Comparison of ENCODE assay signal across 19 mouse cellular contexts in genomic region chr12:24789659-24790058, GRCm38 (mm10). TPM values are rescaled to one million over a fixed set of nuclear protein-coding genes. Genes with fewer than 3 reads are reported as not detected.
"Had no signal": no experiment of that assay in that cellular context is flagged by ENCODE, and none has a peak within 500 bp of the region (broad histone marks: within the 10 kb centered on the region; RNA-seq: fewer than 3 reads in every experiment).

No protein-coding gene starts in this region.

- H3K4me3 ChIP-seq: kidney, embryonic 15.5 days; layer of hippocampus, adult 2 months; limb, embryonic 10.5 days; limb, embryonic 13.5 days; liver, embryonic 13.5 days; midbrain, embryonic 12.5 days; midbrain, embryonic 15.5 days; neural tube, embryonic 12.5 days; neural tube, embryonic 15.5 days had no signal

- ATAC-seq: inflammation-experienced regulatory T-cells, adult 6 months; intestine, embryonic 16.5 days; midbrain, embryonic 15.5 days had no signal

- H3K27me3 ChIP-seq: kidney, embryonic 15.5 days; limb, embryonic 13.5 days; midbrain, embryonic 12.5 days; midbrain, embryonic 15.5 days; neural tube, embryonic 12.5 days; neural tube, embryonic 15.5 days had no signal

- H3K27ac ChIP-seq: kidney, embryonic 15.5 days; layer of hippocampus, adult 2 months; limb, embryonic 10.5 days; limb, embryonic 13.5 days; liver, embryonic 13.5 days; midbrain, embryonic 12.5 days; midbrain, embryonic 15.5 days; neural tube, embryonic 12.5 days; neural tube, embryonic 15.5 days; stomach, postnatal 0 days had no signal

- H3K36me3 ChIP-seq: kidney, embryonic 15.5 days; limb, embryonic 10.5 days; limb, embryonic 13.5 days; liver, embryonic 13.5 days; midbrain, embryonic 12.5 days; midbrain, embryonic 15.5 days; neural tube, embryonic 12.5 days; neural tube, embryonic 15.5 days had no signal

- H3K4me2 ChIP-seq: kidney, embryonic 15.5 days; limb, embryonic 13.5 days; liver, embryonic 13.5 days; lung, embryonic 14.5 days; midbrain, embryonic 12.5 days; midbrain, embryonic 15.5 days; neural tube, embryonic 12.5 days; neural tube, embryonic 15.5 days had no signal

- H3K9me3 ChIP-seq: kidney, embryonic 15.5 days; limb, embryonic 10.5 days; limb, embryonic 13.5 days; liver, embryonic 13.5 days; midbrain, embryonic 12.5 days; midbrain, embryonic 15.5 days; neural tube, embryonic 12.5 days; neural tube, embryonic 15.5 days had no signal

- DNase-seq: kidney, adult 18-20 months; kidney, postnatal 10 days; layer of hippocampus, adult 9-11 months; liver; liver, embryonic 13.5 days; lung, embryonic 14.5 days; thymus, adult 2 months; thymus, postnatal 25 days had no signal

- H3K4me1 ChIP-seq: kidney, embryonic 15.5 days; limb, embryonic 13.5 days; liver, embryonic 13.5 days; midbrain, embryonic 15.5 days; neural tube, embryonic 12.5 days had no signal

- H3K9ac ChIP-seq: kidney, embryonic 15.5 days; limb, embryonic 13.5 days; liver, embryonic 13.5 days; lung, embryonic 14.5 days; midbrain, embryonic 12.5 days; midbrain, embryonic 15.5 days; neural tube, embryonic 12.5 days; neural tube, embryonic 15.5 days had no signal

RNA-seq across cellular contexts. Expression of gene Mboat2, which starts 41.0 kb away (rescaled TPM):
- polyA plus RNA-seq: inflammation-experienced regulatory T-cells, adult 6 months had no signal
